Mouse (Mus musculus): ENCODE measurements around the gene Map3k4. TPM values are rescaled to one million over a fixed set of nuclear protein-coding genes. Genes with fewer than 3 reads are reported as not detected.

The Map3k4 gene
- total and polyA plus RNA-seq, 3 experiments: 26.8 to 40.3 (median 28.7) TPM

DNA sequence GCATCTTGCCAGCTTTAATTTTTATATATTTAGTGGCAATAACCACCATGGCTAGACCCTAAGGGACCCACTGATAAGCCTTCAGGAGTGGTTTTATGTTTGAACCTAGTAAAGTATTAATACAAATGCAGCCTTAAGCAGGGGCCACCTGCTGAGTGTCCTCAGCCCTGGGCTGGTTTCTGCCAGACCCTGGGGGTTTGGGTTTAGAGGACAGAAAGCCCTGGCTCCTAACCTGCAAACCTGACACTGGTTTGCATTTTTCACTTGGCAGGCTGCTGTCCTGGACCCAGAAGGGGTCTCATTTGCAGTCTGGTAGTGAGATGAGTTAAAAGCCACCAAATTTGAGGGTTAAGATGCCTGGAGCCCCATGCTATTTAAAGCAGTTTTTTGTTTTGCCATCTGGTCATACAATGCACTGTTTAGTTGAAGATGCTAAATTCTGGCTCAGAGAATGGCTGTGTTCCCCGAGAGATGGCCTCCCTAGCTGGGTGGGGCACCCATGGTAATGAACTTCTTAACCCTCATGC, 111.5 kb downstream of the Map3k4 start:
- no peak for DNase-seq (ENCODE audit: low spot score)
- H3K36me3 ChIP-seq (replicated peaks): peaks cover 54% of the 10 kb centered on the region
- peaks cover 88% of the 10 kb centered on the region for H3K4me1 ChIP-seq (ENCODE audit: insufficient read depth, low read depth, low read length)

DNA sequence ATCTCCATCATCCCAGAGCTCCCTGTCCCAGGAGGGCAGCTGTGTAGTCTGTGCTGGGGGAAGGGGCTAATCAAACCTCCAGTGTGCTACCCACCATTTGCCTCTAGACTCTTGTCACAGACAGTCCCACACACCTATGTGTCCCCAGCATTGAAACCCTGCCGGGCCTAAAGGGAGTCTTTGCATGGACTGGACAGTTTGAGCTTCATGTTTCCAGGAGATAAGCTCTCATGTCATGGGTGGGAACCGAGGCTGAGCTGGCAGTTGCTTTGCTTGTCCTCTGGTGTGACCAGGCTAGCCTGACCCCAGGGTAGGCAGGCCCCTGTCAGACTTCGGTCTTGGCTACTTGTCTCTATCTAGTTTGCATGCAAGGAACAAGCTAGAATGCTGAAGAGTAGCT, 112.3 kb downstream of the Map3k4 start:
- H3K9me3 ChIP-seq (replicated peaks): no peaks in the 10 kb centered on the region
- no peaks in the 10 kb centered on the region for H3K27me3 ChIP-seq (ENCODE audit: insufficient read depth, low read length)
- TF ChIP-seq POLR2AphosphoS5 (IDR thresholded peaks at IDR 0.05; ENCODE audit: insufficient replicate concordance, low read depth, low read length) (no peak), TAL1 (conservative IDR thresholded peaks at IDR 0.05; ENCODE audit: low read depth, low read length) (no peak; the same call in 1 of the 2 replicates), GATA1 (IDR thresholded peaks at IDR 0.05; ENCODE audit: borderline replicate concordance, low read length) (no peak), CTCF (IDR thresholded peaks at IDR 0.05; ENCODE audit: low read depth, low read length) (no peak), GATA2 (IDR thresholded peaks at IDR 0.05; ENCODE audit: borderline replicate concordance, low read depth, low read length) (no peak)
- H3K36me3 ChIP-seq (replicated peaks): peaks cover 49% of the 10 kb centered on the region
- peaks cover 96% of the 10 kb centered on the region for H3K4me1 ChIP-seq (ENCODE audit: insufficient read depth, low read depth, low read length)
- ATAC-seq (ENCODE audit: extremely low read depth, insufficient number of reproducible peaks, low FRiP score, poor library complexity, severe bottlenecking) (no peak), DNase-seq (ENCODE audit: low spot score) (no peak)
- peak overlapping the region; percentile 66; the same call in 1 of the 2 replicates for H3K4me3 ChIP-seq (ENCODE audit: low read depth, low read length)

More for the DNA sequence above, 111.5 kb downstream of the Map3k4 start:
- TF ChIP-seq CTCF (IDR thresholded peaks at IDR 0.05; ENCODE audit: low read depth, low read length) (no peak), TAL1 (conservative IDR thresholded peaks at IDR 0.05; ENCODE audit: low read depth, low read length) (no peak), POLR2AphosphoS5 (IDR thresholded peaks at IDR 0.05; ENCODE audit: insufficient replicate concordance, low read depth, low read length) (no peak), GATA1 (IDR thresholded peaks at IDR 0.05; ENCODE audit: borderline replicate concordance, low read length) (no peak)
- H3K4me3 ChIP-seq (ENCODE audit: low read depth, low read length): peak overlapping the region; percentile 27; the same call in 1 of the 2 replicates
- no peak for ATAC-seq (ENCODE audit: extremely low read depth, insufficient number of reproducible peaks, low FRiP score, poor library complexity, severe bottlenecking)
- H3K27me3 ChIP-seq (ENCODE audit: insufficient read depth, low read length): no peaks in the 10 kb centered on the region
- H3K9me3 ChIP-seq (replicated peaks): no peaks in the 10 kb centered on the region

DNA sequence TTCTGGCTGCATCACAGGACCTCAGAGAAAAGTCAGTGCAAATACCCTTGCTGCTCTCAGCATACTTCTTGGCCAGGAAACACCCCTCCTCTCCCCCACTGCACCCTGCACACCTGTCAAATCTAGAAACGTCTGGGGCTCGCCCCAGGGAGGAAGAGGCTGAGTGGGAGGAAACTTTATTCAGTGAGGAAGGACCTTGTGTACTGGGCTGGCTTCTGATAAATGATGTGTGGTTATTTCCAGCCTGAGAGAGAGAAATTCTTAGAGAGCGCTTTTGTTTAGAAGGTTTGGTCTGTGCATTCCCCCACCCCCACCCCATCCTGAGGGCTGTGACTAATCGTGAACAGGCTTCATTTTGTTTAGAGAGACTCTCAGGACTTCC, 112.9 kb downstream of the Map3k4 start:
- H3K4me3 ChIP-seq (ENCODE audit: low read depth, low read length): peak overlapping the region; percentile 66; the same call in 1 of the 2 replicates
- DNase-seq (ENCODE audit: low spot score): peak; percentile 60
- TF ChIP-seq GATA2 (IDR thresholded peaks at IDR 0.05; ENCODE audit: borderline replicate concordance, low read depth, low read length): no peak
- TF ChIP-seq CTCF (IDR thresholded peaks at IDR 0.05; ENCODE audit: low read depth, low read length): no peak
- no peak for TF ChIP-seq POLR2AphosphoS5 (IDR thresholded peaks at IDR 0.05; ENCODE audit: insufficient replicate concordance, low read depth, low read length)
- no peaks in the 10 kb centered on the region for H3K27me3 ChIP-seq (ENCODE audit: insufficient read depth, low read length)
- H3K4me1 ChIP-seq (ENCODE audit: insufficient read depth, low read depth, low read length): peaks cover 99% of the 10 kb centered on the region
- H3K36me3 ChIP-seq (replicated peaks): peaks cover 48% of the 10 kb centered on the region
- H3K9me3 ChIP-seq (replicated peaks): no peaks in the 10 kb centered on the region
- peak; percentile 51 for ATAC-seq (ENCODE audit: extremely low read depth, insufficient number of reproducible peaks, low FRiP score, poor library complexity, severe bottlenecking)

DNA sequence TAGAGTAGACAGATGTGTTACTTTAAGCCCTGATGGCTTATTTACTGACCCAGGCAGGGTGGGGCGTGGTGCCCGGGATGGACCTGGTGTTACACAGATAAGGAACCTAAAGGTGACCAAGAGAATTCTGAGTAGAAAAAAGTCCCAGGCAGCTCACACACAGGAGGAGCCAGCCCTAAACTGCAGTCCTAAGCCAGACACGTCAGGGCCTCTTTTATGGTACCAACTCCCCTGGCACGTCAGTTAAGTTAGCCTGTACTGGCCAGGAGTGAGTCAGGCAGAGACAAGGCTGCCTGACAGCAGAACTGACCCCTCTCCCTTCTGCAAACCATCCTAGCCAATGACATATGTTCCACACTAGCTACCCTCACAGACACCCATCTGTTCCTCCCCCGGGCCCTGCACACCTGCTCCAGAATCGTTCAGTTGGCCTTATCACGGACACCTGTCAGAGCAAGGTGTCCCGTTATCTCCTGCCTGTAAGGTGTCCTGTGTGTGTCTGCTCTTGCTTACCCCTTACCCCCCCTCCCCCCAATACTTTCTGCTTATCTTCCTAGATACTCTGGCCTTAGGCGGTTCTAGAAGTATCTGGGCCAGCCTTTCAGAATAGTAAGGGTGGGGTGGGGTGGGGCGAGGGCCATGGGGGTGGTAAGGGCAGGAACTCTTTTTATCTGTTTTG, 113.4 kb downstream of the Map3k4 start:
- Histone ChIP-seq H3K4me1 (ENCODE audit: insufficient read depth, low read depth, low read length) (peaks cover 95% of the 10 kb centered on the region), H3K9me3 (replicated peaks) (no peaks in the 10 kb centered on the region), H3K36me3 (replicated peaks) (peaks cover 43% of the 10 kb centered on the region), H3K4me3 (ENCODE audit: low read depth, low read length) (peak overlapping the region; percentile 54; the same call in 1 of the 2 replicates), H3K27me3 (ENCODE audit: insufficient read depth, low read length) (no peaks in the 10 kb centered on the region)
- TF ChIP-seq CTCF (IDR thresholded peaks at IDR 0.05; ENCODE audit: low read depth, low read length) (no peak), POLR2AphosphoS5 (IDR thresholded peaks at IDR 0.05; ENCODE audit: insufficient replicate concordance, low read depth, low read length) (no peak; the same call in 1 of the 2 replicates), GATA2 (IDR thresholded peaks at IDR 0.05; ENCODE audit: borderline replicate concordance, low read depth, low read length) (peak; percentile 83; the same call in 1 of the 2 replicates), GATA1 (IDR thresholded peaks at IDR 0.05; ENCODE audit: borderline replicate concordance, low read length) (no peak), TAL1 (conservative IDR thresholded peaks at IDR 0.05; ENCODE audit: low read depth, low read length) (peak; percentile 94)
- ATAC-seq (ENCODE audit: extremely low read depth, insufficient number of reproducible peaks, low FRiP score, poor library complexity, severe bottlenecking) (peak; percentile 59), DNase-seq (ENCODE audit: low spot score) (peak; percentile 74)

DNA sequence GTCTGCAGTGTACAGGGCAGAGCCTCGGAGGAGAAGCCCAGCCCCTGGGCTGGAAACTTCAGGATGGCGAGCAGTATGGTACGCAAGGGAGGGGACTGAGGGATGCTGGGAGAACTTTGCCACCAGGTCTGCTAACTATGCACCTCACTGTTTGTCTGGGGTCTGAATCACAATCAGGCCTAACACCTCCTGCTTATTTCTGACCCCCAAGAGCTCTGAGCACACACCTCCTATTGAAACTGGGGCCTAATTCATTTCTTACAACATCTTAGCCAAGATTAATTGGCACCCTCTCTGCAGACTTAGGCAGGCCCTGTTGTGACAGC, 113.9 kb downstream of the Map3k4 start:
- peak; percentile 54; the same call in 1 of the 2 replicates for ATAC-seq (ENCODE audit: extremely low read depth, insufficient number of reproducible peaks, low FRiP score, poor library complexity, severe bottlenecking)
- peaks cover 42% of the 10 kb centered on the region for H3K36me3 ChIP-seq (replicated peaks)

DNA sequence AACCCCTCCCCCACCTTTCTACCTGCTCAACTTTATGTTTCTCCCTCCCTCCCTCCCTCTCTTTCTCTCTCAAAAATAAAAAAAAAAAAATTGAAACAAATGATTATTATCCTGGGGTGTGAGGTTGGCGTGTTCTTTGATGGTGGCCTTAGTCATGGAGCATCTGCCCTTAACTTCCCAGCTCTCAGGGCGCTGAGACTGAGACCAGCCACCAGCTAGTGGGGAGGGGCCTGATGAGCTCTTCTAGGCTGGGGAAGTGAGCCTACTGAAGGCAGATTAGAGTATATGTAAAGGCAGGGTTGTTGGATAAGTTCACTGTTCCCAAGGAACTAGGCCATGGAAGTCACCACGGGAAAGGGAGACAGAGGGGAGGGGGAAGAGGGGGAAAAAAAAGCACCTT, 114.3 kb downstream of the Map3k4 start:
- H3K4me1 ChIP-seq (ENCODE audit: insufficient read depth, low read depth, low read length): peaks cover 88% of the 10 kb centered on the region
- ATAC-seq (ENCODE audit: extremely low read depth, insufficient number of reproducible peaks, low FRiP score, poor library complexity, severe bottlenecking): no peak
- DNase-seq (ENCODE audit: low spot score): peak; percentile 39

More for the DNA sequence above, 113.9 kb downstream of the Map3k4 start:
- no peaks in the 10 kb centered on the region for H3K27me3 ChIP-seq (ENCODE audit: insufficient read depth, low read length)
- peaks cover 92% of the 10 kb centered on the region for H3K4me1 ChIP-seq (ENCODE audit: insufficient read depth, low read depth, low read length)
- peak overlapping the region; percentile 57; the same call in 1 of the 2 replicates for H3K4me3 ChIP-seq (ENCODE audit: low read depth, low read length)
- DNase-seq (ENCODE audit: low spot score): peak; percentile 73
- peak; percentile 60 for TF ChIP-seq TAL1 (conservative IDR thresholded peaks at IDR 0.05; ENCODE audit: low read depth, low read length)
- no peak for TF ChIP-seq GATA2 (IDR thresholded peaks at IDR 0.05; ENCODE audit: borderline replicate concordance, low read depth, low read length)
- no peaks in the 10 kb centered on the region for H3K9me3 ChIP-seq (replicated peaks)

More for the DNA sequence above, 114.3 kb downstream of the Map3k4 start:
- no peaks in the 10 kb centered on the region for H3K9me3 ChIP-seq (replicated peaks)
- H3K36me3 ChIP-seq (replicated peaks): peaks cover 41% of the 10 kb centered on the region
- TF ChIP-seq CTCF (IDR thresholded peaks at IDR 0.05; ENCODE audit: low read depth, low read length) (no peak), TAL1 (conservative IDR thresholded peaks at IDR 0.05; ENCODE audit: low read depth, low read length) (no peak), GATA1 (IDR thresholded peaks at IDR 0.05; ENCODE audit: borderline replicate concordance, low read length) (no peak), GATA2 (IDR thresholded peaks at IDR 0.05; ENCODE audit: borderline replicate concordance, low read depth, low read length) (no peak), POLR2AphosphoS5 (IDR thresholded peaks at IDR 0.05; ENCODE audit: insufficient replicate concordance, low read depth, low read length) (no peak)
- H3K4me3 ChIP-seq (ENCODE audit: low read depth, low read length): peak overlapping the region; percentile 57; the same call in 1 of the 2 replicates
- no peaks in the 10 kb centered on the region for H3K27me3 ChIP-seq (ENCODE audit: insufficient read depth, low read length)

Measured in G1E (cell line).